Mouse (Mus musculus) thymus, adult 2 months (tissue): ENCODE data around the gene Ldb3.

Experiments
- CTCF ChIP-seq: fragments of 200-500 bp; IDR thresholded peaks from 2 replicates; pipeline ENCODE4 v1.5.1; 2012; ENCODE audit warnings: mild to moderate bottlenecking, control low read depth, low read length, moderate library complexity, borderline replicate concordance; ENCODE audit not compliant: control insufficient read depth, poor library complexity, insufficient read depth; ENCODE audit errors: extremely low read depth
- POLR2A ChIP-seq: fragments of 200-500 bp; IDR thresholded peaks from 2 replicates; pipeline ENCODE4 v1.6.1; 2012; ENCODE audit warnings: mild to moderate bottlenecking, low read length, control low read depth, moderate library complexity; ENCODE audit not compliant: control insufficient read depth, poor library complexity, insufficient read depth; ENCODE audit errors: extremely low read depth

GRCm38 (mm10) chr14:34567697-34568096 is 20.8 kb downstream of the Ldb3 start:
- no peak for TF ChIP-seq POLR2A
- TF ChIP-seq CTCF = no peak
